Mouse (Mus musculus): Measurements from ENCODE around the gene Card6. TPM values are rescaled to one million over a fixed set of nuclear protein-coding genes. Genes with fewer than 3 reads are reported as not detected.

Gene Card6
- polyA plus RNA-seq, 2 experiments from 2014 or later: 47.4 to 53.6 TPM

- no peak for ATAC-seq
These were observed 27.1 kb downstream of the Card6 start for GRCm38 (mm10) chr15:5081235-5081634.

GRCm38 (mm10) chr15:5068801-5069518 lies 39.4 kb downstream of the Card6 start:
- ATAC-seq: no peak

- no peak for ATAC-seq
These were observed 44.7 kb downstream of the Card6 start, which contains the start of gene C7 for GRCm38 (mm10) chr15:5063635-5064034. TSS of gene C7 (minus strand) at chr15:5063740.

Other genes with a start within 250 kb of the Card6 start
- gene Mroh2b, start 209.8 kb downstream of the Card6 start, polyA plus RNA-seq (2017; shearing (Covaris generic)): not detected
- gene C7, start 44.8 kb downstream of the Card6 start, polyA plus RNA-seq (2017; shearing (Covaris generic)): not detected
- 1,000 to 10,000 TPM; 1,603 to 2,725 TPM for gene Rpl37, start 8.1 kb upstream of the Card6 start, polyA plus RNA-seq (2017; shearing (Covaris generic))
- 10 to 100 TPM; 19.5 to 20.4 TPM for gene Prkaa1, start 35.3 kb upstream of the Card6 start, polyA plus RNA-seq (2017; shearing (Covaris generic))
- gene Ttc33, start 77.0 kb upstream of the Card6 start, polyA plus RNA-seq (2017; shearing (Covaris generic)): 10 to 100 TPM; 59.2 to 71.1 TPM
- 10 to 100 TPM; 23.6 to 26.3 TPM for gene Ptger4, start 135.6 kb upstream of the Card6 start, polyA plus RNA-seq (2017; shearing (Covaris generic))

Measured in CD4-positive, CD25-positive, alpha-beta regulatory T cell, adult 4 months (primary cell).